Mouse (Mus musculus) midbrain, embryonic 16.5 days (tissue): ENCODE measurements around the gene Pde4b. TPM values are rescaled to one million over a fixed set of nuclear protein-coding genes. Genes with fewer than 3 reads are reported as not detected.

Source experiments
- ATAC-seq: fragments of 200-750 bp; cut with Nextera tagmentation; 2 replicates; pipeline ENCODE4 v1.8.0; 2017; ENCODE audit warnings: moderate TSS enrichment
- H3K27ac ChIP-seq: fragments of 300-500 bp; sonication (generic); 2 replicates; pipeline ENCODE4 v1.5.1; 2014; ENCODE audit warnings: mild to moderate bottlenecking, low read length, mixed read lengths
- H3K27me3 ChIP-seq: fragments of 300-500 bp; sonication (generic); 2 replicates; pipeline ENCODE4 v1.6.1; 2014; ENCODE audit warnings: low read depth, low read length, mixed read lengths; ENCODE audit not compliant: control insufficient read depth, insufficient read depth
- H3K36me3 ChIP-seq: fragments of 300-500 bp; sonication (generic); 2 replicates; pipeline ENCODE4 v1.6.1; 2014; ENCODE audit warnings: mild to moderate bottlenecking, low read length, moderate library complexity, mixed read lengths; ENCODE audit not compliant: control insufficient read depth, insufficient read depth
- H3K4me1 ChIP-seq: fragments of 300-500 bp; sonication (generic); 2 replicates; pipeline ENCODE4 v1.6.1; 2014; ENCODE audit warnings: mild to moderate bottlenecking, low read length, mixed read lengths; ENCODE audit not compliant: control insufficient read depth, insufficient read depth
- H3K4me2 ChIP-seq: fragments of 300-500 bp; sonication (generic); 2 replicates; pipeline ENCODE4 v1.6.1; 2014; ENCODE audit warnings: mild to moderate bottlenecking, low read length, mixed read lengths
- H3K4me3 ChIP-seq: fragments of 300-500 bp; sonication (generic); 2 replicates; pipeline ENCODE4 v1.5.1; 2014; ENCODE audit warnings: low read depth, mild to moderate bottlenecking, low read length, moderate library complexity, mixed read lengths
- H3K9ac ChIP-seq: fragments of 300-500 bp; sonication (generic); 2 replicates; pipeline ENCODE4 v1.6.1; 2014; ENCODE audit warnings: low read depth, low read length, mixed read lengths
- H3K9me3 ChIP-seq: fragments of 300-500 bp; sonication (generic); replicated peaks from 2 replicates; pipeline ENCODE4 v1.6.1; 2014; ENCODE audit warnings: mild to moderate bottlenecking, low read length, mixed read lengths; ENCODE audit not compliant: control insufficient read depth, poor library complexity, severe bottlenecking
- WGBS: fragments of 180-500 bp; shearing (Covaris S2); extraction: QIAGEN DNeasy Blood & Tissue Kit; methylation state at CpG from one replicate; pipeline ENCODE4 v1.1.7; 2014; 5-methylcytosine and 5-hydroxymethylcytosine counted together
- polyA plus RNA-seq: library from polyadenylated mRNA; unstranded; fragments of >200 nt; fragmentation: Nextera tagmentation; extraction: Ambion mirVana; gene quantifications from 2 replicates; pipeline ENCODE4 v1.2.1, GENCODE M21; 2015

Gene Pde4b
- polyA plus RNA-seq, 1 experiment from 2014 or later = 64.5 TPM

- no peak overlapping the region for H3K27ac ChIP-seq
Measured at GRCm38 (mm10) chr4:102603968-102604367, 516.6 kb downstream of the Pde4b start.

GRCm38 (mm10) chr4:102605231-102605630 is 517.9 kb downstream of the Pde4b start:
- H3K9ac ChIP-seq = no peak overlapping the region
- H3K4me1 ChIP-seq = no peaks in the 10 kb centered on the region
- ATAC-seq = no peak
- H3K4me3 ChIP-seq = no peak overlapping the region
- no peak overlapping the region for H3K4me2 ChIP-seq
- no peaks in the 10 kb centered on the region for H3K9me3 ChIP-seq
- H3K27ac ChIP-seq = no peak overlapping the region
- 96% methylated on average over 8 of the region's 8 CpGs for WGBS
- H3K36me3 ChIP-seq = peaks cover 27% of the 10 kb centered on the region
- no peaks in the 10 kb centered on the region for H3K27me3 ChIP-seq

More at GRCm38 (mm10) chr4:102603968-102604367, 516.6 kb downstream of the Pde4b start:
- WGBS = 63% methylated on average over 3 of the region's 3 CpGs
- Histone ChIP-seq H3K9me3 (no peaks in the 10 kb centered on the region), H3K4me2 (no peak overlapping the region), H3K4me3 (no peak overlapping the region), H3K4me1 (no peaks in the 10 kb centered on the region), H3K36me3 (peaks cover 33% of the 10 kb centered on the region), H3K9ac (no peak overlapping the region), H3K27me3 (no peaks in the 10 kb centered on the region)
- no peak for ATAC-seq

GRCm38 (mm10) chr4:102605722-102606341 is 518.5 kb downstream of the Pde4b start:
- Histone ChIP-seq H3K9ac (no peak overlapping the region), H3K4me1 (no peaks in the 10 kb centered on the region), H3K27ac (no peak overlapping the region), H3K36me3 (peaks cover 27% of the 10 kb centered on the region), H3K4me3 (no peak overlapping the region), H3K4me2 (no peak overlapping the region), H3K9me3 (no peaks in the 10 kb centered on the region), H3K27me3 (no peaks in the 10 kb centered on the region)
- 79% methylated on average over 4 of the region's 4 CpGs for WGBS
- ATAC-seq = no peak

- no peak overlapping the region for H3K27ac ChIP-seq
- H3K4me2 ChIP-seq = no peak overlapping the region
- 90% methylated on average over 8 of the region's 8 CpGs for WGBS
- no peak for ATAC-seq
- H3K4me3 ChIP-seq = no peak overlapping the region
- H3K4me1 ChIP-seq = no peaks in the 10 kb centered on the region
- H3K9ac ChIP-seq = no peak overlapping the region
- peaks cover 24% of the 10 kb centered on the region for H3K36me3 ChIP-seq
- no peaks in the 10 kb centered on the region for H3K9me3 ChIP-seq
- H3K27me3 ChIP-seq = no peaks in the 10 kb centered on the region
Measured at GRCm38 (mm10) chr4:102606825-102607224, 519.5 kb downstream of the Pde4b start.

GRCm38 (mm10) chr4:102607744-102608416 is 520.5 kb downstream of the Pde4b start:
- Histone ChIP-seq H3K4me3 (no peak overlapping the region), H3K27ac (no peak overlapping the region), H3K9ac (no peak overlapping the region), H3K9me3 (no peaks in the 10 kb centered on the region), H3K4me2 (no peak overlapping the region), H3K36me3 (peaks cover 15% of the 10 kb centered on the region), H3K27me3 (no peaks in the 10 kb centered on the region), H3K4me1 (no peaks in the 10 kb centered on the region)
- WGBS = 95% methylated on average over 7 of the region's 7 CpGs
- ATAC-seq = no peak

- H3K4me2 ChIP-seq = no peak overlapping the region
- H3K4me1 ChIP-seq = no peaks in the 10 kb centered on the region
- no peaks in the 10 kb centered on the region for H3K27me3 ChIP-seq
- no peaks in the 10 kb centered on the region for H3K9me3 ChIP-seq
- ATAC-seq = no peak
- no peaks in the 10 kb centered on the region for H3K36me3 ChIP-seq
- no peak overlapping the region for H3K4me3 ChIP-seq
- no peak overlapping the region for H3K9ac ChIP-seq
- 89% methylated on average over 4 of the region's 4 CpGs for WGBS
- H3K27ac ChIP-seq = no peak overlapping the region
Measured at GRCm38 (mm10) chr4:102612596-102612995, 525.3 kb downstream of the Pde4b start.

- no peak overlapping the region for H3K4me3 ChIP-seq
- no peak overlapping the region for H3K4me2 ChIP-seq
- H3K4me1 ChIP-seq = no peaks in the 10 kb centered on the region
- no peak overlapping the region for H3K9ac ChIP-seq
- no peak for ATAC-seq
- no peaks in the 10 kb centered on the region for H3K27me3 ChIP-seq
- H3K36me3 ChIP-seq = no peaks in the 10 kb centered on the region
- no peak overlapping the region for H3K27ac ChIP-seq
- no peaks in the 10 kb centered on the region for H3K9me3 ChIP-seq
- WGBS = 69% methylated on average over 4 of the region's 4 CpGs
Measured at GRCm38 (mm10) chr4:102617774-102618173, 530.4 kb downstream of the Pde4b start.

GRCm38 (mm10) chr4:102618609-102619008 is 531.3 kb downstream of the Pde4b start:
- Histone ChIP-seq H3K27me3 (no peaks in the 10 kb centered on the region), H3K27ac (no peak overlapping the region), H3K4me1 (no peaks in the 10 kb centered on the region), H3K9me3 (no peaks in the 10 kb centered on the region), H3K36me3 (no peaks in the 10 kb centered on the region), H3K4me3 (no peak overlapping the region), H3K9ac (no peak overlapping the region), H3K4me2 (no peak overlapping the region)
- ATAC-seq = no peak
- 95% methylated on average over 3 of the region's 3 CpGs for WGBS

- Histone ChIP-seq H3K4me1 (no peaks in the 10 kb centered on the region), H3K36me3 (no peaks in the 10 kb centered on the region), H3K4me2 (no peak overlapping the region), H3K4me3 (no peak overlapping the region), H3K27ac (no peak overlapping the region), H3K9ac (no peak overlapping the region), H3K27me3 (no peaks in the 10 kb centered on the region), H3K9me3 (no peaks in the 10 kb centered on the region)
- 60% methylated on average over 5 of the region's 5 CpGs for WGBS
- peak; percentile 73 for ATAC-seq
Measured at GRCm38 (mm10) chr4:102620179-102620910, 533.0 kb downstream of the Pde4b start.
